Mouse (Mus musculus) heart, embryonic 10.5 days (tissue): ENCODE measurements around the gene Bivm. TPM values are rescaled to one million over a fixed set of nuclear protein-coding genes. Genes with fewer than 3 reads are reported as not detected.

ENCODE experiments used
- DNase-seq: peaks from one replicate; pipeline ENCODE4 v3.0.0-alpha.2; 2017; ENCODE audit warnings: low spot score
- H3K27ac ChIP-seq: fragments of 300-500 bp; sonication (generic); 2 replicates; pipeline ENCODE4 v1.5.1; 2016; ENCODE audit warnings: mild to moderate bottlenecking
- H3K27me3 ChIP-seq: fragments of 300-500 bp; sonication (generic); 2 replicates; pipeline ENCODE4 v1.6.1; 2016; ENCODE audit warnings: mild to moderate bottlenecking; ENCODE audit not compliant: poor library complexity, insufficient read depth, severe bottlenecking
- H3K36me3 ChIP-seq: fragments of 300-500 bp; sonication (generic); 2 replicates; pipeline ENCODE4 v1.6.1; 2016; ENCODE audit warnings: mild to moderate bottlenecking, moderate library complexity
- H3K4me1 ChIP-seq: fragments of 300-500 bp; sonication (generic); 2 replicates; pipeline ENCODE4 v1.6.1; 2016; ENCODE audit warnings: mild to moderate bottlenecking
- H3K4me3 ChIP-seq: fragments of 300-500 bp; sonication (generic); 2 replicates; pipeline ENCODE4 v1.5.1; 2016; ENCODE audit warnings: mild to moderate bottlenecking, moderate library complexity
- H3K9me3 ChIP-seq: fragments of 300-500 bp; sonication (generic); 2 replicates; pipeline ENCODE4 v1.6.1; 2016; ENCODE audit warnings: mild to moderate bottlenecking, moderate library complexity
- WGBS: fragments of 180-500 bp; shearing (Covaris S2); methylation state at CpG from one replicate; pipeline ENCODE4 v1.1.7; 2016; 5-methylcytosine and 5-hydroxymethylcytosine counted together
- polyA plus RNA-seq: library from polyadenylated mRNA; unstranded; fragments of >200 nt; fragmentation: Nextera tagmentation; extraction: Ambion mirVana; gene quantifications from 2 replicates; pipeline ENCODE4 v1.2.1, GENCODE M21; 2016

Bivm gene
- polyA plus RNA-seq = 15.2 and 16.1 TPM in 2 replicates

GRCm38 (mm10) chr1:44118239-44119054, at the start of gene Bivm, which contains the start of gene Kdelc1:
Bivm (plus strand) TSS chr1:44118957.
Kdelc1 (minus strand) TSS chr1:44118808.
- peak; percentile 99 for DNase-seq
- WGBS = under 1% methylated on average over 39 of the region's 39 CpGs
- H3K4me1 ChIP-seq = peaks cover 5% of the 10 kb centered on the region; the same call in 1 of the 2 replicates

GRCm38 (mm10) chr1:44101448-44102225, 17.1 kb upstream of the Bivm start:
- Histone ChIP-seq H3K9me3 (no peaks in the 10 kb centered on the region), H3K36me3 (peaks cover 35% of the 10 kb centered on the region), H3K4me1 (peaks cover 4% of the 10 kb centered on the region; the same call in 1 of the 2 replicates), H3K27ac (peak overlapping the region; percentile 95), H3K27me3 (no peaks in the 10 kb centered on the region), H3K4me3 (peak overlapping the region; percentile 87)
- DNase-seq = peak; percentile 85
- WGBS = under 1% methylated on average over 55 of the region's 55 CpGs

More at GRCm38 (mm10) chr1:44118239-44119054, at the start of gene Bivm, which contains the start of gene Kdelc1:
- Histone ChIP-seq H3K36me3 (peaks cover 31% of the 10 kb centered on the region), H3K4me3 (peak within 1 kb of the TSS; percentile 76), H3K27ac (peak within 1 kb of the TSS; percentile 97), H3K27me3 (no peaks in the 10 kb centered on the region), H3K9me3 (no peaks in the 10 kb centered on the region)

GRCm38 (mm10) chr1:44102259-44102717, 16.5 kb upstream of the Bivm start, which contains the start of gene Tex30:
Tex30 (minus strand) TSS chr1:44102441.
- H3K27ac ChIP-seq = peak within 1 kb of the TSS; percentile 95
- WGBS = under 1% methylated on average over 55 of the region's 55 CpGs
- H3K4me1 ChIP-seq = peaks cover 4% of the 10 kb centered on the region; the same call in 1 of the 2 replicates
- peak within 1 kb of the TSS; percentile 87 for H3K4me3 ChIP-seq
- no peaks in the 10 kb centered on the region for H3K27me3 ChIP-seq
- H3K9me3 ChIP-seq = no peaks in the 10 kb centered on the region
- peaks cover 34% of the 10 kb centered on the region for H3K36me3 ChIP-seq
- peak; percentile 98 for DNase-seq

GRCm38 (mm10) chr1:44102939-44103338, 15.8 kb upstream of the Bivm start:
- 19% methylated on average over 5 of the region's 5 CpGs for WGBS
- Histone ChIP-seq H3K27me3 (no peaks in the 10 kb centered on the region), H3K4me3 (peak overlapping the region; percentile 87), H3K9me3 (no peaks in the 10 kb centered on the region), H3K4me1 (peaks cover 4% of the 10 kb centered on the region; the same call in 1 of the 2 replicates), H3K36me3 (peaks cover 35% of the 10 kb centered on the region), H3K27ac (peak overlapping the region; percentile 95)
- DNase-seq = no peak

GRCm38 (mm10) chr1:44117571-44117970, 1.2 kb upstream of the Bivm start:
- H3K4me3 ChIP-seq = peak overlapping the region; percentile 76
- H3K36me3 ChIP-seq = peaks cover 36% of the 10 kb centered on the region
- no peaks in the 10 kb centered on the region for H3K9me3 ChIP-seq
- peak overlapping the region; percentile 97; the same call in 1 of the 2 replicates for H3K27ac ChIP-seq
- no peaks in the 10 kb centered on the region for H3K27me3 ChIP-seq
- no peak for DNase-seq
- H3K4me1 ChIP-seq = peaks cover 5% of the 10 kb centered on the region; the same call in 1 of the 2 replicates

GRCm38 (mm10) chr1:44119201-44120073, 680 bp downstream of the Bivm start:
- H3K27me3 ChIP-seq = no peaks in the 10 kb centered on the region
- peak; percentile 94 for DNase-seq
- peaks cover 5% of the 10 kb centered on the region; the same call in 1 of the 2 replicates for H3K4me1 ChIP-seq
- H3K27ac ChIP-seq = peak overlapping the region; percentile 97
- no peaks in the 10 kb centered on the region for H3K9me3 ChIP-seq
- under 1% methylated on average over 41 of the region's 43 CpGs for WGBS
- H3K4me3 ChIP-seq = peak overlapping the region; percentile 76
- peaks cover 33% of the 10 kb centered on the region for H3K36me3 ChIP-seq

- WGBS = 0% methylated on average over 6 of the region's 6 CpGs
- H3K36me3 ChIP-seq = peaks cover 32% of the 10 kb centered on the region
- H3K4me1 ChIP-seq = peaks cover 5% of the 10 kb centered on the region; the same call in 1 of the 2 replicates
- H3K27me3 ChIP-seq = no peaks in the 10 kb centered on the region
- peak overlapping the region; percentile 97 for H3K27ac ChIP-seq
- H3K4me3 ChIP-seq = peak overlapping the region; percentile 76
- no peaks in the 10 kb centered on the region for H3K9me3 ChIP-seq
- DNase-seq = no peak
Measured at GRCm38 (mm10) chr1:44120074-44120406, 1.3 kb downstream of the Bivm start.

- Histone ChIP-seq H3K27ac (no peak overlapping the region), H3K4me1 (peaks cover 5% of the 10 kb centered on the region; the same call in 1 of the 2 replicates), H3K4me3 (no peak overlapping the region), H3K9me3 (no peaks in the 10 kb centered on the region), H3K27me3 (no peaks in the 10 kb centered on the region), H3K36me3 (peaks cover 31% of the 10 kb centered on the region)
- no peak for DNase-seq
- 81% methylated on average over 3 of the region's 3 CpGs for WGBS
Measured at GRCm38 (mm10) chr1:44122256-44122655, 3.5 kb downstream of the Bivm start.

- no peaks in the 10 kb centered on the region for H3K4me1 ChIP-seq
- 89% methylated on average over 4 of the region's 4 CpGs for WGBS
Measured at GRCm38 (mm10) chr1:44125590-44125989, 6.8 kb downstream of the Bivm start.

GRCm38 (mm10) chr1:44129929-44130581, 11.3 kb downstream of the Bivm start:
- Histone ChIP-seq H3K9me3 (no peaks in the 10 kb centered on the region), H3K4me1 (no peaks in the 10 kb centered on the region), H3K36me3 (peaks cover 50% of the 10 kb centered on the region), H3K4me3 (no peak overlapping the region), H3K27me3 (no peaks in the 10 kb centered on the region), H3K27ac (no peak overlapping the region)
- 58% methylated on average over 4 of the region's 4 CpGs for WGBS
- no peak for DNase-seq

More at GRCm38 (mm10) chr1:44125590-44125989, 6.8 kb downstream of the Bivm start:
- Histone ChIP-seq H3K4me3 (no peak overlapping the region), H3K36me3 (peaks cover 50% of the 10 kb centered on the region), H3K27ac (no peak overlapping the region), H3K27me3 (no peaks in the 10 kb centered on the region), H3K9me3 (no peaks in the 10 kb centered on the region)
- no peak for DNase-seq

GRCm38 (mm10) chr1:44140232-44140631, 21.5 kb downstream of the Bivm start:
- no peak overlapping the region for H3K4me3 ChIP-seq
- 88% methylated on average over 4 of the region's 4 CpGs for WGBS
- H3K27ac ChIP-seq = no peak overlapping the region
- DNase-seq = no peak
- peaks cover 47% of the 10 kb centered on the region for H3K36me3 ChIP-seq
- no peaks in the 10 kb centered on the region for H3K9me3 ChIP-seq
- no peaks in the 10 kb centered on the region for H3K4me1 ChIP-seq
- H3K27me3 ChIP-seq = no peaks in the 10 kb centered on the region
